Mouse (Mus musculus) bone marrow macrophage, adult 2 months (primary cell): ENCODE measurements around the gene Scp2. TPM values are rescaled to one million over a fixed set of nuclear protein-coding genes. Genes with fewer than 3 reads are reported as not detected.

Experiments used
- H3K27ac ChIP-seq: 2 replicates; pipeline ENCODE4 v1.5.1; 2012; ENCODE audit warnings: low read depth, low read length; ENCODE audit not compliant: insufficient read depth
- H3K4me1 ChIP-seq: 2 replicates; pipeline ENCODE4 v1.6.1; 2012; ENCODE audit warnings: low read length; ENCODE audit not compliant: control insufficient read depth, insufficient read depth
- H3K4me3 ChIP-seq: 2 replicates; pipeline ENCODE4 v1.5.1; 2012; ENCODE audit warnings: mild to moderate bottlenecking, low read length, moderate library complexity; ENCODE audit not compliant: insufficient read depth
- CTCF ChIP-seq: IDR thresholded peaks from 2 replicates; pipeline ENCODE4 v1.5.1; 2012; ENCODE audit warnings: low read depth, mild to moderate bottlenecking, low read length, moderate library complexity
- POLR2A ChIP-seq: IDR thresholded peaks from 2 replicates; pipeline ENCODE4 v1.6.1; 2012; ENCODE audit warnings: mild to moderate bottlenecking, low read depth, low read length, borderline replicate concordance
- polyA plus RNA-seq: library from polyadenylated mRNA; stranded (reverse); fragments of >200 nt; gene quantifications from 2 replicates; pipeline ENCODE4 v1.2.4, GENCODE M21; 2012; ENCODE audit not compliant: missing spikeins, insufficient read depth, insufficient read length

The Scp2 gene
- polyA plus RNA-seq, 1 experiment, result 181 TPM

- H3K4me1 ChIP-seq, result peaks cover 22% of the 10 kb centered on the region
- no peak overlapping the region for H3K4me3 ChIP-seq
- TF ChIP-seq CTCF (no peak), POLR2A (no peak)
- H3K27ac ChIP-seq, result no peak overlapping the region
These were observed 79.5 kb downstream of the Scp2 start for GRCm38 (mm10) chr4:108065176-108065844.

GRCm38 (mm10) chr4:108063616-108064015, 81.2 kb downstream of the Scp2 start:
- TF ChIP-seq CTCF (no peak), POLR2A (no peak)
- H3K4me1 ChIP-seq, result peaks cover 28% of the 10 kb centered on the region
- H3K4me3 ChIP-seq, result no peak overlapping the region
- H3K27ac ChIP-seq, result no peak overlapping the region

- H3K4me3 ChIP-seq, result no peak overlapping the region
- H3K27ac ChIP-seq, result no peak overlapping the region
- no peak for TF ChIP-seq CTCF
- no peak for TF ChIP-seq POLR2A
- peaks cover 24% of the 10 kb centered on the region for H3K4me1 ChIP-seq
These were observed 82.3 kb downstream of the Scp2 start for GRCm38 (mm10) chr4:108062524-108062923.

- Histone ChIP-seq H3K4me3 (no peak overlapping the region), H3K27ac (no peak overlapping the region), H3K4me1 (peaks cover 20% of the 10 kb centered on the region)
- TF ChIP-seq CTCF (no peak), POLR2A (no peak)
These were observed 84.0 kb downstream of the Scp2 start for GRCm38 (mm10) chr4:108060774-108061173.

GRCm38 (mm10) chr4:108059601-108060379, 85.0 kb downstream of the Scp2 start:
- Histone ChIP-seq H3K4me3 (no peak overlapping the region), H3K27ac (no peak overlapping the region), H3K4me1 (peaks cover 14% of the 10 kb centered on the region)
- TF ChIP-seq POLR2A (no peak), CTCF (no peak)

GRCm38 (mm10) chr4:108058166-108058565, 86.6 kb downstream of the Scp2 start:
- H3K27ac ChIP-seq, result peak overlapping the region; percentile 23
- peaks cover 15% of the 10 kb centered on the region for H3K4me1 ChIP-seq
- peak overlapping the region; percentile 13; the same call in 1 of the 2 replicates for H3K4me3 ChIP-seq
- TF ChIP-seq POLR2A (no peak), CTCF (no peak)

- H3K4me3 ChIP-seq, result no peak overlapping the region
- no peak overlapping the region for H3K27ac ChIP-seq
- H3K4me1 ChIP-seq, result peaks cover 15% of the 10 kb centered on the region
- TF ChIP-seq CTCF, result no peak
- TF ChIP-seq POLR2A, result no peak
These were observed 87.6 kb downstream of the Scp2 start for GRCm38 (mm10) chr4:108057247-108057646.

GRCm38 (mm10) chr4:108055873-108056272, 88.9 kb downstream of the Scp2 start:
- peaks cover 15% of the 10 kb centered on the region for H3K4me1 ChIP-seq

GRCm38 (mm10) chr4:108052673-108053072, 92.1 kb downstream of the Scp2 start:
- H3K4me3 ChIP-seq, result no peak overlapping the region
- no peak for TF ChIP-seq CTCF
- no peak for TF ChIP-seq POLR2A
- no peak overlapping the region for H3K27ac ChIP-seq
- peaks cover 4% of the 10 kb centered on the region for H3K4me1 ChIP-seq

More at GRCm38 (mm10) chr4:108055873-108056272, 88.9 kb downstream of the Scp2 start:
- no peak for TF ChIP-seq CTCF
- no peak for TF ChIP-seq POLR2A
- Histone ChIP-seq H3K27ac (no peak overlapping the region), H3K4me3 (no peak overlapping the region)
